Mouse (Mus musculus) limb, embryonic 11.5 days (tissue): ENCODE data around the gene Hdac11. TPM values are rescaled to one million over a fixed set of nuclear protein-coding genes. Genes with fewer than 3 reads are reported as not detected.

Experiments
- ATAC-seq: fragments of 200-750 bp; cut with Nextera tagmentation; 2 replicates; pipeline ENCODE4 v1.8.0; 2017; ENCODE audit warnings: low read depth; ENCODE audit not compliant: insufficient number of reproducible peaks, low FRiP score, low TSS enrichment
- DNase-seq: peaks from one replicate; pipeline ENCODE4 v3.0.0-alpha.2; 2015; ENCODE audit warnings: low spot score
- H3K27ac ChIP-seq: fragments of 300-500 bp; sonication (generic); replicated peaks from 2 replicates; pipeline ENCODE4 v1.5.1; 2014; ENCODE audit warnings: low read depth, mild to moderate bottlenecking, low read length
- H3K27me3 ChIP-seq: fragments of 300-500 bp; sonication (generic); 2 replicates; pipeline ENCODE4 v1.6.1; 2014; ENCODE audit warnings: mild to moderate bottlenecking, low read length, mixed read lengths; ENCODE audit not compliant: control insufficient read depth, insufficient read depth
- H3K36me3 ChIP-seq: fragments of 300-500 bp; sonication (generic); 2 replicates; pipeline ENCODE4 v1.6.1; 2014; ENCODE audit warnings: mild to moderate bottlenecking, low read length, moderate library complexity, mixed read lengths; ENCODE audit not compliant: control insufficient read depth, insufficient read depth
- H3K4me1 ChIP-seq: fragments of 300-500 bp; sonication (generic); 2 replicates; pipeline ENCODE4 v1.6.1; 2014; ENCODE audit warnings: low read length, mixed read lengths; ENCODE audit not compliant: control insufficient read depth, insufficient read depth
- H3K4me2 ChIP-seq: fragments of 300-500 bp; sonication (generic); 2 replicates; pipeline ENCODE4 v1.6.1; 2014; ENCODE audit warnings: low read depth, mild to moderate bottlenecking, moderate library complexity; ENCODE audit not compliant: severe bottlenecking
- H3K4me3 ChIP-seq: fragments of 300-500 bp; sonication (generic); 2 replicates; pipeline ENCODE4 v1.5.1; 2014; ENCODE audit warnings: low read depth, low read length
- H3K9ac ChIP-seq: fragments of 300-500 bp; sonication (generic); 2 replicates; pipeline ENCODE4 v1.6.1; 2014; ENCODE audit warnings: mild to moderate bottlenecking, low read length
- H3K9me3 ChIP-seq: fragments of 300-500 bp; sonication (generic); 2 replicates; pipeline ENCODE4 v1.6.1; 2016; ENCODE audit warnings: low read length; ENCODE audit not compliant: control insufficient read depth
- WGBS: fragments of 180-500 bp; shearing (Covaris S2); extraction: QIAGEN DNeasy Blood & Tissue Kit; methylation state at CpG from one replicate; pipeline ENCODE4 v1.1.7; 2014; 5-methylcytosine and 5-hydroxymethylcytosine counted together
- polyA plus RNA-seq: library from polyadenylated mRNA; unstranded; fragments of >200 nt; fragmentation: Nextera tagmentation; extraction: Ambion mirVana; gene quantifications from 2 replicates; pipeline ENCODE4 v1.2.1, GENCODE M21; 2014

Gene Hdac11
- polyA plus RNA-seq, 1 experiment from 2014 or later, result 13.8 TPM

- H3K4me2 ChIP-seq, result no peak overlapping the region
- WGBS, result 70% methylated on average over 4 of the region's 4 CpGs
- no peak overlapping the region for H3K27ac ChIP-seq
- ATAC-seq (no peak), DNase-seq (no peak)
- no peaks in the 10 kb centered on the region for H3K9me3 ChIP-seq
- H3K4me1 ChIP-seq, result peaks cover 15% of the 10 kb centered on the region
- no peaks in the 10 kb centered on the region for H3K36me3 ChIP-seq
- H3K27me3 ChIP-seq, result no peaks in the 10 kb centered on the region
- no peak overlapping the region for H3K4me3 ChIP-seq
- H3K9ac ChIP-seq, result no peak overlapping the region
Observed at GRCm38 (mm10) chr6:91182075-91182490, 25.6 kb downstream of the Hdac11 start.

GRCm38 (mm10) chr6:91183041-91183440, 26.6 kb downstream of the Hdac11 start:
- ATAC-seq, result no peak
- no peak overlapping the region for H3K27ac ChIP-seq
- WGBS, result 50% methylated on average over 1 of the region's 1 CpGs
- DNase-seq, result no peak
- H3K27me3 ChIP-seq, result no peaks in the 10 kb centered on the region
- no peaks in the 10 kb centered on the region for H3K9me3 ChIP-seq
- no peaks in the 10 kb centered on the region for H3K36me3 ChIP-seq
- H3K4me1 ChIP-seq, result peaks cover 15% of the 10 kb centered on the region
- no peak overlapping the region for H3K9ac ChIP-seq
- no peak overlapping the region for H3K4me3 ChIP-seq
- no peak overlapping the region for H3K4me2 ChIP-seq

- Histone ChIP-seq H3K9ac (no peak overlapping the region), H3K4me2 (no peak overlapping the region), H3K9me3 (no peaks in the 10 kb centered on the region), H3K4me3 (no peak overlapping the region), H3K4me1 (peaks cover 15% of the 10 kb centered on the region), H3K27ac (no peak overlapping the region), H3K27me3 (no peaks in the 10 kb centered on the region), H3K36me3 (no peaks in the 10 kb centered on the region)
- 90% methylated on average over 2 of the region's 2 CpGs for WGBS
- DNase-seq (no peak), ATAC-seq (no peak)
Observed at GRCm38 (mm10) chr6:91183980-91184379, 27.5 kb downstream of the Hdac11 start.

GRCm38 (mm10) chr6:91184776-91185175, 28.3 kb downstream of the Hdac11 start:
- 65% methylated on average over 3 of the region's 3 CpGs for WGBS
- Histone ChIP-seq H3K9me3 (no peaks in the 10 kb centered on the region), H3K4me2 (no peak overlapping the region), H3K9ac (no peak overlapping the region), H3K4me1 (peaks cover 15% of the 10 kb centered on the region), H3K27ac (no peak overlapping the region), H3K27me3 (no peaks in the 10 kb centered on the region), H3K4me3 (no peak overlapping the region), H3K36me3 (no peaks in the 10 kb centered on the region)
- no peak for ATAC-seq
- no peak for DNase-seq

GRCm38 (mm10) chr6:91185502-91185901, 29.0 kb downstream of the Hdac11 start:
- H3K4me2 ChIP-seq, result no peak overlapping the region
- no peaks in the 10 kb centered on the region for H3K27me3 ChIP-seq
- no peak overlapping the region for H3K27ac ChIP-seq
- WGBS, result 78% methylated on average over 5 of the region's 5 CpGs
- H3K36me3 ChIP-seq, result no peaks in the 10 kb centered on the region
- H3K4me3 ChIP-seq, result no peak overlapping the region
- peaks cover 13% of the 10 kb centered on the region for H3K4me1 ChIP-seq
- DNase-seq (no peak), ATAC-seq (no peak)
- H3K9me3 ChIP-seq, result no peaks in the 10 kb centered on the region
- no peak overlapping the region for H3K9ac ChIP-seq

GRCm38 (mm10) chr6:91186161-91186931, 29.9 kb downstream of the Hdac11 start:
- WGBS, result 63% methylated on average over 4 of the region's 4 CpGs
- Histone ChIP-seq H3K4me1 (peaks cover 5% of the 10 kb centered on the region), H3K9me3 (no peaks in the 10 kb centered on the region), H3K4me3 (no peak overlapping the region), H3K36me3 (no peaks in the 10 kb centered on the region), H3K27me3 (no peaks in the 10 kb centered on the region), H3K4me2 (no peak overlapping the region), H3K9ac (no peak overlapping the region), H3K27ac (no peak overlapping the region)
- ATAC-seq, result no peak
- DNase-seq, result no peak

- Histone ChIP-seq H3K4me1 (no peaks in the 10 kb centered on the region), H3K27ac (no peak overlapping the region), H3K36me3 (no peaks in the 10 kb centered on the region), H3K4me2 (no peak overlapping the region), H3K4me3 (no peak overlapping the region), H3K27me3 (no peaks in the 10 kb centered on the region), H3K9ac (no peak overlapping the region), H3K9me3 (no peaks in the 10 kb centered on the region)
- ATAC-seq (no peak), DNase-seq (no peak)
- 89% methylated on average over 6 of the region's 6 CpGs for WGBS
Observed at GRCm38 (mm10) chr6:91186934-91187333, 30.5 kb downstream of the Hdac11 start.

GRCm38 (mm10) chr6:91187871-91188270, 31.4 kb downstream of the Hdac11 start:
- H3K27me3 ChIP-seq, result no peaks in the 10 kb centered on the region
- no peak overlapping the region for H3K9ac ChIP-seq
- H3K27ac ChIP-seq, result no peak overlapping the region
- H3K4me2 ChIP-seq, result no peak overlapping the region
- DNase-seq (no peak), ATAC-seq (no peak)
- WGBS, result 67% methylated on average over 3 of the region's 3 CpGs
- H3K4me3 ChIP-seq, result no peak overlapping the region
- H3K9me3 ChIP-seq, result no peaks in the 10 kb centered on the region
- no peaks in the 10 kb centered on the region for H3K4me1 ChIP-seq
- H3K36me3 ChIP-seq, result no peaks in the 10 kb centered on the region

- no peak for ATAC-seq
- H3K4me1 ChIP-seq, result no peaks in the 10 kb centered on the region
- H3K4me3 ChIP-seq, result no peak overlapping the region
- DNase-seq, result no peak
- H3K27ac ChIP-seq, result no peak overlapping the region
- no peaks in the 10 kb centered on the region for H3K36me3 ChIP-seq
- no peak overlapping the region for H3K9ac ChIP-seq
- no peak overlapping the region for H3K4me2 ChIP-seq
- no peaks in the 10 kb centered on the region for H3K9me3 ChIP-seq
- no peaks in the 10 kb centered on the region for H3K27me3 ChIP-seq
- WGBS, result 89% methylated on average over 6 of the region's 6 CpGs
Observed at GRCm38 (mm10) chr6:91189971-91190370, 33.5 kb downstream of the Hdac11 start.
